Mouse (Mus musculus) lung, postnatal 14 days (tissue): ENCODE results near the gene Gm8246.
"Not testable (repeated sequence)": the region's sequence is repeated elsewhere in the genome, so short reads cannot be mapped to it uniquely, and the experiment has no call there.

Experiments used
- DNase-seq: peaks from one replicate; pipeline ENCODE4 v3.0.0; 2021

The Gm8246 gene

DNA sequence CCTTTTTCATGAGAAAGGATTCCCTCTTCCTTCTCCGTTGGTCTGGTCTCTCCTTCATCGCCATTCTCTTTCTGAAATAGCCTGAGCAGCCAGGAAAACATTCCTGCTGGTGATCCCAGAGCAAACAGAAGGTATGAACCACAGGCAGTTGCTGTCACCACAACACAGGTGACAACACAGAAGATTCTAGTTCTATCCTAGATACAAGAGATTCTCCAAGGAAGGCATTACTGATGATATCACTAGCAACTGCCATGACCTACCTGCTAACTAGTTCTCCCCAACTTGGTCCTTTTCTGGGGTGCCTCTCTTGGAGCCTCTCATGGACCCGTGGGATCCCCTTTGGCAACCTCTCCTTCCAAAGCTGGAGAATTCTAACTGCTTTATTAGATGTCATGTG is at the start of gene Gm8246:
Gm8246 (minus strand) TSS at position 101 of the 400 bp plus-strand sequence.
- DNase-seq, result not testable (repeated sequence)

DNA sequence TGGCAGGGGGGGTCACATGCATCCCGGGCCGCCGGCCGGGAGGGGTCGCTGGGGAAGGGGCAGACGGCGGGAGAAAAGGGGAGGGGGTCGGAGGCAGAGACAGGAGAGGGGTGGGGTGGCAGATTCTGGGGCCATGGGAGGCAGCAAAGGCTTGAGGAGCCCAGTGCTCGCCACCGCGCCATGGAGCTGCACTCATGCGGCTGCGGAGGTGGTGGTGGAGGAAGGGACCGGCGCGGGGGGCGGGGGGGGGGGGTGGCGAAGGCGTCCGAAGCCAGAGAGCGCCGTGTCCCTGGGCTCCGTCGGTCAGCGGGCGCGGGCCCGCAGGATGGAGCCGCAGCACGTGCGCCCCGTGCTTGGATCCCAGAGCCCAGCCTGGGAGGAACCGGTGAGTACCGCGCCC is 23.7 kb upstream of the Gm8246 start, which contains the start of gene Gm3488:
Gm3488 (plus strand) TSS at position 301 of the 400 bp plus-strand sequence.
- DNase-seq, result not testable (repeated sequence)

DNA sequence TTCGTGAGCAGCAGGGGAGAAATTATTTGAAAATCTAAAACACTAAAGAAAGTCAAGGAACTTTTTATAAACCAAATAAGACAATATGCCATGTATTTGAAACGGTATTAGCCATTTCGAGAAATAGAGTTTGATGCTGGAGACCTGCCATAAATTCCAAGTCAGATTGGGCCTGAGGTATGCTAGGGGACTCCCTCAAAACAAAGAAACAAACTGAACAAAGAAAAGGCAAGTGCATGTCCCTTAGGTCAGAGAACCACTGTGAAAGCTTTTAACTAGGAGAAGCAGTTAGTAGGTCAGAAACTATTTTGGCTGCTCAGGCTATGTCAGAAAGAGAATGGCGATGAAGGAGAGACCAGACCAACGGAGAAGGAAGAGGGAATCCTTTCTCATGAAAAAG is 6.3 kb upstream of the Gm8246 start, which contains the start of gene Gm3187:
Gm3187 (plus strand) TSS at position 301 of the 400 bp plus-strand sequence.
- not testable (repeated sequence) for DNase-seq

DNA sequence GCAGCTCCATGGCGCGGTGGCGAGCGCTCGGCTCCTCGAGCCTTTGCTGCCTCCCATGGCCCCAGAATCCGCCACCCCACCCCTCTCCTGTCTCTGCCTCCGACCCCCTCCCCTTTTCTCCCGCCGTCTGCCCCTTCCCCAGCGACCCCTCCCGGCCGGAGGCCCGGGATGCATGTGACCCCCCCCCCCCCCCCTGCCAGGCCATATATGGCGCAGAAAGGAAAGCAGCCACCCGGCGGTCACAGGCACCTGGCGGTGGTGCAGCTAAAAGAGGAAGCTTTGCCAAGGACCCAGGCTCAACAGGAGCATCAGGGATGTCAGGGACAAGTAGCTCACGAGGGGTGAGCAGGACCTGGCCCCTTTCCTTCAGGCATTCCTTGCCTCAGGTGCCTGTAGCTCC is 17.2 kb downstream of the Gm8246 start:
- not testable (repeated sequence) for DNase-seq

DNA sequence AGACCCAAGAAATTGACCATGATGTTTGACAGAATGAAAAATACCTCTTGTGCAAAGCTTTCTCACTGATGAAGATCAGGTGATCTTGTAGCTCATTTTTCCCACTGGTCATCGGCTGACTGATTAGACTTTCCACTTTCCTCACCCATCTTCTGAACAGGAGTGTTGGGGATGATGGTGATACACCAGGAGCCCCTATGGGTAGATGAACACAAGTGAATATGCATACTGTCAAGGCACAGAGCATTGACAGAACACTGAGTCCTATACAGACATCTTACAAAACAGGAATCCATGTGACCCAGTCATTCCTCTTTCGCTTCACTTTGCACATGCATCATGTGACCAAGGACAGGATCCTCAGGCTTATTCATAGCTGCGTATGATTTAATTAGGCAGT is 22.3 kb downstream of the Gm8246 start, which contains the start of gene Gm3194:
Gm3194 (minus strand) TSS at position 101 of the 400 bp plus-strand sequence.
- not testable (repeated sequence) for DNase-seq
